In the genomic region with DNA sequence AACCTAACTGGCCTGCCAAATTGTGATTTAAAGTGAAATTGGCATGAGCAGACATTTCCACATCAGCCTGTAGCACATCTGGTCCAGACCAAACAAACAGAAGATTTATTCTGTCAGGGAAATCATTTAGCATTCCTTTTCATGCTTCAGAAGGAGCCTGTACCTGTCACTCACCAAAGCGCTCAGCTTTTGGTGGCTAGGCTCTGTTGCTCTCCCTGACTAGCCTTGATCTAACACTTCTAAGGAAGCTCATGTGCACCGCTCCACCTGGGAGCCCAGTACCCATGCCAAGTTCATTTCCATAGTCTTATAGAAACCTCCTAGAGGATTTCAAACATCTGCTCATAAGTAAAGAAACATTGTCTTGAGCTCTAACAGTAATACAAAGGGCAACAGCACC, we compare ENCODE assay signal across 25 mouse cellular contexts.
DNase-seq lines count a peak whose midpoint lies in the region; ATAC-seq and TF ChIP-seq lines count a peak whose summit lies in the region.
"Had no signal": no experiment of that assay in that cellular context is flagged by ENCODE, and none has a peak within 500 bp of the region (broad histone marks: within the 10 kb centered on the region; RNA-seq: fewer than 3 reads in every experiment).

No protein-coding gene starts in this region.

- DNase-seq in embryonic facial prominence, embryonic 14.5 days (ENCODE audit: low spot score), result peak; percentile 20
- no peak for DNase-seq in embryonic facial prominence, embryonic 10.5 days (ENCODE audit: low spot score)
- DNase-seq in midbrain, embryonic 10.5 days (ENCODE audit: low spot score), result no peak
- peak; percentile 69 for DNase-seq in midbrain, embryonic 14.5 days
- no peak for DNase-seq in midbrain, postnatal 0 days (ENCODE audit: low spot score)
- DNase-seq in adrenal gland, adult (ENCODE audit: inconsistent age in 2 of 2, low spot score in 1 of 2), result no peak
- no peak for DNase-seq in lung, postnatal 14 days
- DNase-seq: adrenal gland, postnatal 10 days; adrenal gland, postnatal 36 days; cerebellum, adult 11 months; cerebellum, adult 8-10 months; cerebellum, postnatal 10 days; cerebellum, postnatal 36 days; embryo, embryonic 11 days; forebrain, postnatal 0 days; gastrocnemius, adult 2 months; gastrocnemius, postnatal 14 days; heart, adult 11 months had no signal

- no peaks in the 10 kb centered on the region for H3K4me1 ChIP-seq in embryonic facial prominence, embryonic 14.5 days (ENCODE audit: control insufficient read depth, insufficient read depth, low read length)
- H3K4me1 ChIP-seq in embryonic facial prominence, embryonic 10.5 days, result no peaks in the 10 kb centered on the region
- H3K4me1 ChIP-seq in midbrain, embryonic 13.5 days (replicated peaks), result no peaks in the 10 kb centered on the region
- no peaks in the 10 kb centered on the region; the same call in 1 of the 2 replicates for H3K4me1 ChIP-seq in midbrain, embryonic 10.5 days
- H3K4me1 ChIP-seq in midbrain, embryonic 14.5 days (ENCODE audit: control insufficient read depth, insufficient read depth, low read length), result no peaks in the 10 kb centered on the region
- H3K4me1 ChIP-seq in midbrain, postnatal 0 days (ENCODE audit: insufficient read depth, low read length), result no peaks in the 10 kb centered on the region
- H3K4me1 ChIP-seq: forebrain, embryonic 12.5 days; hindbrain, embryonic 12.5 days; hindbrain, embryonic 15.5 days had no signal

- ATAC-seq in embryonic facial prominence, embryonic 14.5 days (ENCODE audit: low read depth), result no peak
- peak; percentile 94 for ATAC-seq in midbrain, embryonic 13.5 days
- ATAC-seq in midbrain, embryonic 14.5 days (ENCODE audit: low FRiP score, low TSS enrichment), result peak; percentile 80
- peak; percentile 79 for ATAC-seq in midbrain, postnatal 0 days (ENCODE audit: low FRiP score)
- ATAC-seq: activated CD4-positive, CD25-positive, alpha-beta regulatory T cell, adult 4 months; forebrain, postnatal 0 days had no signal

- no peaks in the 10 kb centered on the region for H3K27me3 ChIP-seq in embryonic facial prominence, embryonic 14.5 days (replicated peaks; ENCODE audit: control insufficient read depth, insufficient read depth, low read length)
- no peaks in the 10 kb centered on the region for H3K27me3 ChIP-seq in embryonic facial prominence, embryonic 10.5 days (replicated peaks; ENCODE audit: low read depth, poor library complexity, severe bottlenecking)
- H3K27me3 ChIP-seq in midbrain, embryonic 13.5 days, result no peaks in the 10 kb centered on the region
- H3K27me3 ChIP-seq in midbrain, embryonic 10.5 days (ENCODE audit: low read depth, poor library complexity, severe bottlenecking), result no peaks in the 10 kb centered on the region
- no peaks in the 10 kb centered on the region for H3K27me3 ChIP-seq in midbrain, embryonic 14.5 days (ENCODE audit: control insufficient read depth, insufficient read depth, low read length)
- no peaks in the 10 kb centered on the region for H3K27me3 ChIP-seq in midbrain, postnatal 0 days (ENCODE audit: insufficient read depth, low read length)
- H3K27me3 ChIP-seq: forebrain, embryonic 12.5 days; hindbrain, embryonic 12.5 days; hindbrain, embryonic 15.5 days had no signal

- no peaks in the 10 kb centered on the region for H3K36me3 ChIP-seq in embryonic facial prominence, embryonic 14.5 days (ENCODE audit: control insufficient read depth, insufficient read depth, low read length)
- H3K36me3 ChIP-seq in embryonic facial prominence, embryonic 10.5 days (replicated peaks), result no peaks in the 10 kb centered on the region
- no peaks in the 10 kb centered on the region for H3K36me3 ChIP-seq in midbrain, embryonic 13.5 days
- no peaks in the 10 kb centered on the region for H3K36me3 ChIP-seq in midbrain, embryonic 10.5 days
- H3K36me3 ChIP-seq in midbrain, embryonic 14.5 days (ENCODE audit: control insufficient read depth, insufficient read depth, low read length), result no peaks in the 10 kb centered on the region
- no peaks in the 10 kb centered on the region for H3K36me3 ChIP-seq in midbrain, postnatal 0 days (ENCODE audit: insufficient read depth, low read length)
- H3K36me3 ChIP-seq: forebrain, embryonic 12.5 days; hindbrain, embryonic 12.5 days; hindbrain, embryonic 15.5 days had no signal

- H3K4me3 ChIP-seq in embryonic facial prominence, embryonic 14.5 days (ENCODE audit: low read depth, low read length), result no peak overlapping the region
- H3K4me3 ChIP-seq in embryonic facial prominence, embryonic 10.5 days, result no peak overlapping the region
- no peak overlapping the region for H3K4me3 ChIP-seq in midbrain, embryonic 13.5 days (replicated peaks)
- no peak overlapping the region for H3K4me3 ChIP-seq in midbrain, embryonic 10.5 days
- no peak overlapping the region for H3K4me3 ChIP-seq in midbrain, embryonic 14.5 days (replicated peaks; ENCODE audit: low read depth, low read length)
- no peak overlapping the region for H3K4me3 ChIP-seq in midbrain, postnatal 0 days (ENCODE audit: low read depth, low read length)
- H3K4me3 ChIP-seq: erythroblast, embryonic 14.5 days; forebrain, embryonic 12.5 days; gastrocnemius, adult 2 months; hindbrain, embryonic 12.5 days; hindbrain, embryonic 15.5 days had no signal

- no peaks in the 10 kb centered on the region for H3K9me3 ChIP-seq in embryonic facial prominence, embryonic 14.5 days (ENCODE audit: control insufficient read depth, low read length)
- H3K9me3 ChIP-seq in embryonic facial prominence, embryonic 10.5 days, result no peaks in the 10 kb centered on the region
- H3K9me3 ChIP-seq in midbrain, embryonic 13.5 days, result no peaks in the 10 kb centered on the region
- H3K9me3 ChIP-seq in midbrain, embryonic 10.5 days (replicated peaks), result no peaks in the 10 kb centered on the region
- H3K9me3 ChIP-seq in midbrain, embryonic 14.5 days (ENCODE audit: control insufficient read depth, low read length), result no peaks in the 10 kb centered on the region
- no peaks in the 10 kb centered on the region for H3K9me3 ChIP-seq in midbrain, postnatal 0 days (ENCODE audit: low read length)
- H3K9me3 ChIP-seq: forebrain, embryonic 12.5 days; hindbrain, embryonic 12.5 days; hindbrain, embryonic 15.5 days had no signal

- TF ChIP-seq CTCF in midbrain, postnatal 0 days (IDR thresholded peaks at IDR 0.05), result no peak

- H3K27ac ChIP-seq in embryonic facial prominence, embryonic 14.5 days (replicated peaks; ENCODE audit: low read depth, low read length), result no peak overlapping the region
- H3K27ac ChIP-seq in embryonic facial prominence, embryonic 10.5 days (replicated peaks), result no peak overlapping the region
- 0 out of 2 replicates have a peak overlapping the region, but pooled peaks have one; percentile 25 for H3K27ac ChIP-seq in midbrain, embryonic 13.5 days
- H3K27ac ChIP-seq in midbrain, embryonic 10.5 days (replicated peaks), result no peak overlapping the region
- H3K27ac ChIP-seq in midbrain, embryonic 14.5 days (replicated peaks; ENCODE audit: low read depth, low read length), result peak overlapping the region; percentile 27; the same call in 1 of the 2 replicates
- no peak overlapping the region for H3K27ac ChIP-seq in midbrain, postnatal 0 days (ENCODE audit: low read depth, low read length)
- H3K27ac ChIP-seq: forebrain, embryonic 12.5 days; gastrocnemius, adult 2 months; hindbrain, embryonic 12.5 days; hindbrain, embryonic 15.5 days had no signal

- H3K4me2 ChIP-seq in embryonic facial prominence, embryonic 14.5 days (ENCODE audit: low read depth, low read length), result no peak overlapping the region
- H3K4me2 ChIP-seq in midbrain, embryonic 13.5 days (replicated peaks), result no peak overlapping the region
- no peak overlapping the region for H3K4me2 ChIP-seq in midbrain, embryonic 14.5 days (ENCODE audit: low read length)
- no peak overlapping the region for H3K4me2 ChIP-seq in midbrain, postnatal 0 days (ENCODE audit: low read depth, low read length, poor library complexity, severe bottlenecking)
- H3K4me2 ChIP-seq: forebrain, embryonic 12.5 days; heart, embryonic 11.5 days; hindbrain, embryonic 12.5 days; hindbrain, embryonic 15.5 days had no signal

- H3K9ac ChIP-seq in embryonic facial prominence, embryonic 14.5 days (ENCODE audit: low read depth, low read length), result no peak overlapping the region
- H3K9ac ChIP-seq in midbrain, embryonic 13.5 days (replicated peaks), result no peak overlapping the region
- no peak overlapping the region for H3K9ac ChIP-seq in midbrain, embryonic 14.5 days (replicated peaks; ENCODE audit: low read length)
- H3K9ac ChIP-seq in midbrain, postnatal 0 days (replicated peaks; ENCODE audit: low read length, poor library complexity, severe bottlenecking), result no peak overlapping the region
- H3K9ac ChIP-seq: forebrain, embryonic 12.5 days; forebrain, postnatal 0 days; hindbrain, embryonic 12.5 days; hindbrain, embryonic 15.5 days had no signal

- 53% methylated on average over 2 of the region's 2 CpGs for WGBS in embryonic facial prominence, embryonic 14.5 days
- 77% methylated on average over 2 of the region's 2 CpGs for WGBS in embryonic facial prominence, embryonic 10.5 days
- 62% methylated on average over 2 of the region's 2 CpGs for WGBS in midbrain, embryonic 13.5 days
- 84% methylated on average over 2 of the region's 2 CpGs for WGBS in midbrain, embryonic 10.5 days
- 50% methylated on average over 2 of the region's 2 CpGs for WGBS in midbrain, embryonic 14.5 days
- WGBS in midbrain, postnatal 0 days, result 38% methylated on average over 2 of the region's 2 CpGs

Comparison
In these comparisons a context has a peak if more than half of its experiments do, and no peak if none do; other contexts are left out.
1. DNase-seq: peak in embryonic facial prominence, embryonic 14.5 days (single experiment) and midbrain, embryonic 14.5 days (single experiment); none in embryonic facial prominence, embryonic 10.5 days (single experiment), midbrain, embryonic 10.5 days (single experiment), midbrain, postnatal 0 days (single experiment), adrenal gland, adult (0 of 2) and lung, postnatal 14 days (single experiment).
2. H3K27ac ChIP-seq: peak in midbrain, embryonic 13.5 days (single experiment) and midbrain, embryonic 14.5 days (single experiment); none in embryonic facial prominence, embryonic 14.5 days (single experiment), embryonic facial prominence, embryonic 10.5 days (single experiment), midbrain, embryonic 10.5 days (single experiment) and midbrain, postnatal 0 days (single experiment).